Mouse (Mus musculus) MEL (cell line): ENCODE measurements around the gene Tshz2. TPM values are rescaled to one million over a fixed set of nuclear protein-coding genes. Genes with fewer than 3 reads are reported as not detected.

ENCODE experiments used
- DNase-seq: peaks from one replicate; pipeline ENCODE4 v3.0.0; 2011; ENCODE audit warnings: low read depth, low spot score
- H3K27ac ChIP-seq: 2 replicates; pipeline ENCODE4 v1.5.1; 2012; ENCODE audit warnings: low read depth, mild to moderate bottlenecking, control low read depth, low read length, moderate library complexity; ENCODE audit not compliant: control insufficient read depth
- H3K27me3 ChIP-seq, 2 experiments: fragments of 150-350 bp in 1 of 2; sonication (generic) in 1 of 2; 2 replicates each; pipeline ENCODE4 v1.6.1; 2012; ENCODE audit warnings: low read length in 2 of 2, mild to moderate bottlenecking in 2 of 2, improper control_type of control experiment in 1 of 2, moderate library complexity in 1 of 2; ENCODE audit not compliant: insufficient read depth in 2 of 2, control insufficient read depth in 1 of 2
- H3K36me3 ChIP-seq, 2 experiments: 2 replicates each; pipeline ENCODE4 v1.6.1; 2012 to 2014; ENCODE audit warnings: low read length in 2 of 2, improper control_type of control experiment in 1 of 2, inconsistent platforms in 1 of 2, mild to moderate bottlenecking in 1 of 2; ENCODE audit not compliant: insufficient read depth in 2 of 2, control insufficient read depth in 1 of 2
- H3K4me1 ChIP-seq, 2 experiments: fragments of 150-350 bp in 1 of 2; sonication (generic) in 1 of 2; 2 replicates each; pipeline ENCODE4 v1.6.1; 2012; ENCODE audit warnings: low read length in 2 of 2, improper control_type of control experiment in 1 of 2, mild to moderate bottlenecking in 1 of 2; ENCODE audit not compliant: insufficient read depth in 2 of 2, control insufficient read depth in 1 of 2
- H3K4me3 ChIP-seq, 2 experiments: fragments of 150-350 bp in 1 of 2; sonication (generic) in 1 of 2; 2 replicates each; pipeline ENCODE4 v1.5.1; 2012; ENCODE audit warnings: low read depth in 2 of 2, low read length in 2 of 2, mild to moderate bottlenecking in 2 of 2, moderate library complexity in 2 of 2, control low read depth in 1 of 2, improper control_type of control experiment in 1 of 2; ENCODE audit not compliant: control insufficient read depth in 1 of 2, insufficient read depth in 1 of 2
- H3K79me2 ChIP-seq: 2 replicates; pipeline ENCODE4 v1.6.1; 2012; ENCODE audit warnings: mild to moderate bottlenecking, low read length, moderate library complexity; ENCODE audit not compliant: control insufficient read depth, poor library complexity, insufficient read depth
- H3K9ac ChIP-seq: 2 replicates; pipeline ENCODE4 v1.6.1; 2012; ENCODE audit warnings: low read depth, mild to moderate bottlenecking, control low read depth, low read length, moderate library complexity; ENCODE audit not compliant: control insufficient read depth, poor library complexity, severe bottlenecking
- H3K9me3 ChIP-seq: fragments of 150-350 bp; sonication (generic); replicated peaks from 2 replicates; pipeline ENCODE4 v1.6.1; 2012; ENCODE audit warnings: mild to moderate bottlenecking, low read length, improper control_type of control experiment, moderate library complexity; ENCODE audit not compliant: insufficient read depth
- BHLHE40 ChIP-seq: IDR thresholded peaks from 2 replicates; pipeline ENCODE4 v1.6.1; 2012; ENCODE audit warnings: low read depth, mild to moderate bottlenecking, inconsistent platforms, low read length, improper control_type of control experiment, borderline replicate concordance
- CHD1 ChIP-seq: IDR thresholded peaks from 2 replicates; pipeline ENCODE4 v1.6.1; 2012; ENCODE audit warnings: low read depth, mild to moderate bottlenecking, inconsistent platforms, low read length, improper control_type of control experiment
- CTCF ChIP-seq, 3 experiments: IDR thresholded peaks in 2 of 3; conservative IDR thresholded peaks in 1 of 3; 2 replicates each; pipeline ENCODE4 v1.5.1; 2011 to 2012; ENCODE audit warnings: low read length in 3 of 3, low read depth in 2 of 3, mild to moderate bottlenecking in 2 of 3, improper control_type of control experiment in 1 of 3, inconsistent platforms in 1 of 3, mixed read lengths in 1 of 3, moderate library complexity in 1 of 3; ENCODE audit not compliant: control insufficient read depth in 1 of 3, insufficient read depth in 1 of 3, poor library complexity in 1 of 3, severe bottlenecking in 1 of 3
- E2F4 ChIP-seq: IDR thresholded peaks from 2 replicates; pipeline ENCODE4 v1.6.1; 2011; ENCODE audit warnings: low read depth, low read length, improper control_type of control experiment, borderline replicate concordance
- ELF1 ChIP-seq: IDR thresholded peaks from 2 replicates; pipeline ENCODE4 v1.6.1; 2014; ENCODE audit warnings: low read depth, mild to moderate bottlenecking, inconsistent platforms, low read length, improper control_type of control experiment, moderate library complexity
- ETS1 ChIP-seq: IDR thresholded peaks from 2 replicates; pipeline ENCODE4 v1.6.1; 2012; ENCODE audit warnings: low read depth, mild to moderate bottlenecking, inconsistent platforms, low read length, improper control_type of control experiment, moderate library complexity
- GATA1 ChIP-seq: IDR thresholded peaks from 2 replicates; pipeline ENCODE4 v1.6.1; 2011; ENCODE audit warnings: low read depth, low read length, improper control_type of control experiment
- HCFC1 ChIP-seq: IDR thresholded peaks from 2 replicates; pipeline ENCODE4 v1.6.1; 2012; ENCODE audit warnings: low read depth, mild to moderate bottlenecking, inconsistent platforms, low read length, improper control_type of control experiment, moderate library complexity
- JUND ChIP-seq: IDR thresholded peaks from 2 replicates; pipeline ENCODE4 v1.6.1; 2011; ENCODE audit warnings: low read depth, mild to moderate bottlenecking, improper control_type of control experiment, low read length
- KAT2A ChIP-seq: conservative IDR thresholded peaks from 2 replicates; pipeline ENCODE4 v1.6.1; 2012; ENCODE audit warnings: low read depth, low read length, improper control_type of control experiment, inconsistent platforms
- MAFK ChIP-seq: IDR thresholded peaks from 2 replicates; pipeline ENCODE4 v1.6.1; 2011; ENCODE audit warnings: low read depth, mild to moderate bottlenecking, low read length, improper control_type of control experiment, borderline replicate concordance
- MAX ChIP-seq: IDR thresholded peaks from 2 replicates; pipeline ENCODE4 v1.6.1; 2011; ENCODE audit warnings: low read length, improper control_type of control experiment
- MAZ ChIP-seq: IDR thresholded peaks from 2 replicates; pipeline ENCODE4 v1.6.1; 2012; ENCODE audit warnings: low read depth, mild to moderate bottlenecking, inconsistent platforms, low read length, improper control_type of control experiment
- MEF2A ChIP-seq: IDR thresholded peaks from 2 replicates; pipeline ENCODE4 v1.6.1; 2014; ENCODE audit warnings: low read depth, mild to moderate bottlenecking, inconsistent platforms, low read length, improper control_type of control experiment; ENCODE audit not compliant: poor library complexity, insufficient replicate concordance, severe bottlenecking; ENCODE audit errors: extremely low read depth
- NELFE ChIP-seq: IDR thresholded peaks from 2 replicates; pipeline ENCODE4 v1.6.1; 2011; ENCODE audit warnings: low read depth, low read length, improper control_type of control experiment
- NRF1 ChIP-seq: IDR thresholded peaks from 2 replicates; pipeline ENCODE4 v1.6.1; 2014; ENCODE audit warnings: low read depth, mild to moderate bottlenecking, inconsistent platforms, low read length, improper control_type of control experiment, moderate library complexity; ENCODE audit not compliant: poor library complexity, insufficient read depth, severe bottlenecking
- POLR2A ChIP-seq, 2 experiments: IDR thresholded peaks; 2 replicates each; pipeline ENCODE4 v1.6.1; 2011 to 2012; ENCODE audit warnings: low read length in 2 of 2, mild to moderate bottlenecking in 2 of 2, control low read depth in 1 of 2, improper control_type of control experiment in 1 of 2, low read depth in 1 of 2, moderate library complexity in 1 of 2; ENCODE audit not compliant: control insufficient read depth in 1 of 2, insufficient read depth in 1 of 2, poor library complexity in 1 of 2
- POLR2AphosphoS2 ChIP-seq: IDR thresholded peaks from 2 replicates; pipeline ENCODE4 v1.6.1; 2011; ENCODE audit warnings: low read length, improper control_type of control experiment
- RAD21 ChIP-seq: IDR thresholded peaks from 2 replicates; pipeline ENCODE4 v1.6.1; 2011; ENCODE audit warnings: mild to moderate bottlenecking, low read depth, low read length, improper control_type of control experiment
- SMC3 ChIP-seq: IDR thresholded peaks from 2 replicates; pipeline ENCODE4 v1.6.1; 2011; ENCODE audit warnings: low read depth, low read length, improper control_type of control experiment
- TAL1 ChIP-seq: IDR thresholded peaks from 2 replicates; pipeline ENCODE4 v1.6.1; 2012; ENCODE audit warnings: mild to moderate bottlenecking, inconsistent platforms, low read length, moderate library complexity, mixed read lengths
- TBP ChIP-seq: IDR thresholded peaks from 2 replicates; pipeline ENCODE4 v1.8.0; 2011; ENCODE audit warnings: low read depth, low read length, improper control_type of control experiment
- ZC3H11A ChIP-seq: IDR thresholded peaks from 2 replicates; pipeline ENCODE4 v1.6.1; 2012; ENCODE audit warnings: low read depth, mild to moderate bottlenecking, inconsistent platforms, low read length, improper control_type of control experiment
- polyA plus RNA-seq, 2 experiments: library from polyadenylated mRNA; stranded (reverse) in 1 of 2; unstranded in 1 of 2; fragments of >175 nt in 1 of 2; fragments of >200 nt in 1 of 2; gene quantifications; 2 replicates each; pipeline versions ENCODE4 v1.2.1 to v1.2.4; 2012; ENCODE audit warnings: low replicate concordance in 2 of 2, low read depth in 1 of 2; ENCODE audit not compliant: insufficient read length in 2 of 2, insufficient read depth in 1 of 2, missing spikeins in 1 of 2
- total RNA-seq: library from RNA; depleted of rRNA; stranded (reverse); fragments of 300-350 nt; gene quantifications from 2 replicates; pipeline ENCODE4 v1.2.3, GENCODE M21; 2012

Gene Tshz2
- total and polyA plus RNA-seq, 3 experiments: not detected

GRCm38 (mm10) chr2:169597971-169598370 is 34.8 kb upstream of the Tshz2 start:
- H3K36me3 ChIP-seq: no peaks in the 10 kb centered on the region
- H3K9me3 ChIP-seq: no peaks in the 10 kb centered on the region
- H3K9ac ChIP-seq: no peak overlapping the region
- no peaks in the 10 kb centered on the region for H3K4me1 ChIP-seq
- no peaks in the 10 kb centered on the region for H3K27me3 ChIP-seq
- no peak overlapping the region for H3K4me3 ChIP-seq
- no peaks in the 10 kb centered on the region for H3K79me2 ChIP-seq
- TF ChIP-seq SMC3 (no peak), TBP (no peak), MAFK (no peak), HCFC1 (no peak), MEF2A (no peak), RAD21 (no peak), ETS1 (no peak), GATA1 (no peak), CHD1 (no peak), MAX (no peak), TAL1 (no peak), BHLHE40 (no peak), CTCF (IDR thresholded peaks at IDR 0.05 in 2 of 3, conservative IDR thresholded peaks at IDR 0.05 in 1 of 3; ENCODE audit: control insufficient read depth in 1 of 3, insufficient read depth in 1 of 3, low read depth in 2 of 3, low read length in 3 of 3, poor library complexity in 1 of 3, severe bottlenecking in 1 of 3) (no peak), ZC3H11A (no peak)
- H3K27ac ChIP-seq: no peak overlapping the region
- no peak for DNase-seq

DNA sequence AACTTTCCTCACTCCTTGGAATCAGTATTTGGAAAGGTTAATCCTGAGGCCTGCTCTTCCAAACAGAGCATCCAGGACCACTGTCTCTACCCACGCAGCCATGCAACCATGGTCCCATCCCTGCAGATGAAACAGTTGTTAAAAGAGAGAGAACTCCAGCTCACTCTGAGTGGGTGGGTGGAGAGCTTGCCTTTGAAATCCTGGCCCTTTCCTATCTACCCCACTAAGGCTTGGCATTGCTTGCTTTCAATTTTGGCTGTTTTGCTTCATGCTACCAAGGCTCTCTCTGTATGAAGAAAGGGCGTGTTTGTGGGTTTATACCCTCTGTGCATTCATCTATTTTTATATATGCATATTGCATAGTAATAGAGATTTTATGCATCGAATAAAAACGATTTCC is 33.2 kb upstream of the Tshz2 start:
- Histone ChIP-seq H3K27ac (no peak overlapping the region), H3K9ac (no peak overlapping the region), H3K36me3 (no peaks in the 10 kb centered on the region), H3K4me3 (no peak overlapping the region), H3K9me3 (no peaks in the 10 kb centered on the region), H3K27me3 (no peaks in the 10 kb centered on the region), H3K4me1 (no peaks in the 10 kb centered on the region), H3K79me2 (no peaks in the 10 kb centered on the region)
- TF ChIP-seq MAZ: no peak
- TF ChIP-seq KAT2A: no peak
- no peak for TF ChIP-seq NELFE
- TF ChIP-seq TBP: no peak
- TF ChIP-seq E2F4: no peak
- no peak for TF ChIP-seq ZC3H11A
- TF ChIP-seq POLR2A (IDR thresholded peaks at IDR 0.05; ENCODE audit: control insufficient read depth in 1 of 2, insufficient read depth in 1 of 2, low read depth in 1 of 2, low read length in 2 of 2, poor library complexity in 1 of 2): no peak
- TF ChIP-seq MEF2A: no peak
- no peak for TF ChIP-seq NRF1
- TF ChIP-seq GATA1: no peak
- no peak for TF ChIP-seq POLR2AphosphoS2
- TF ChIP-seq JUND: no peak
- TF ChIP-seq ETS1: no peak
- TF ChIP-seq ELF1: no peak
- TF ChIP-seq RAD21: no peak
- no peak for DNase-seq
